Mouse (Mus musculus): ENCODE results near the gene Asb9.

Asb9 gene

DNA sequence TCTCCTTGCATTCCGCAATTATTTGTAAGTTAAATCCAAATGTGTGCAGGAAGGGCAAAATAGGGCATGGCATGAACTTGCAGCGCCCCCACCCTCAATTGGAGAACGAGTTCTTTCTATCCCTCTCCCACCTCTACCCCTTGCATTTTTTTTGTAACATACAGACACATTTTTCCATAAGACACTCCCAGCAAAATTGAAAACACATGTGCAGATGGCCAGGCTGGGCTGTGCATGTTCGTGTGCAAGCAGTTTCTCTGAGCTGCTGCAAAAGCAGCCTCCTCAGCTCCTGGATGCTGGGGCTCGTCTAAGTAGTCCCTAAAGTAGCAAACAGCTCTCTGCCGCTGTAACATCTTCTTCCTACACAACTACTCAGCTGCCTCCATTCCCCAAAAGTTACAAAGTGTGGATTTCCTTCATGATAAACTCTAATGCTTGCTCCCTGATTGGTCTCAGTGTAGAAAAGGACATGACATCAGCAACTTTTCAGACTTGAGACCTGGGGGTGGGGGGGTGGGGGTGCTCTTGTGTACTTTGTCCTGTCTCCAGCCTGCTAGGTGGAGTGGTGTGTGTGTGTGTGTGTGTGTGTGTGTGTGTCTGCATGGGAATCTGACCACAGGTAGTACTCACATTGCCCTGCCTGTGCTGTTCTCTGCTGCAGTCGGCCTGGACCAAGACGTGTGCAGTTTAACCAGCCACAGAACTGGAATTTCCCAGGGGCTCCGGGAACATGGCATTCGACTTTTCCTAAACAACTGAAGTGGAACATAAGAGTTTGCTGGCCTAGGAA lies at the start of gene Asb9:
Gene Asb9 (plus strand): TSS at position 619 of the 790 bp plus-strand sequence.
- DNase-seq (ENCODE audit: low read depth): no peak

GRCm38 (mm10) chrX:164459205-164459878 lies 46.8 kb upstream of the Asb9 start:
- peak; percentile 41 for DNase-seq (ENCODE audit: low read depth)

- no peak for DNase-seq (ENCODE audit: low read depth)
These were observed 3.9 kb upstream of the Asb9 start for GRCm38 (mm10) chrX:164502258-164502657.

DNA sequence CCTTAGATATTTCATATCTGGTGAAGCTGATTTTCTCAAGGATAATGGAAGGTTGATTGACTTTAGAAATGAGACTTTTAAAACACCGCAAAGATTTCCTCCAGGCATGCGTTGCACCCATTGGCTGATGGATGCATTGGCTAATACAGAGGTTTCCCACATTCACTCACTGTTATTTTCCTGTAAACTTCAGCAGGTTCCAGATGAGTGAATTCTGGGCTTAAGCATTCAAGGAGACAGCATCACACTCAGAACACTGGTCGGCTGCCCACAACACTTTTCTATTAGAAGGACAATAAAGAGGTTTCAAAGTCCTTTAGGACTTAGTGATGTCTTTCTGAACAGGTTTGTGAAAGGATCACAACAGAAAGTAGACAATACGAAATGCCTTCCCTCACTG lies 941 bp downstream of the Asb9 start:
- DNase-seq (ENCODE audit: low read depth): no peak

DNA sequence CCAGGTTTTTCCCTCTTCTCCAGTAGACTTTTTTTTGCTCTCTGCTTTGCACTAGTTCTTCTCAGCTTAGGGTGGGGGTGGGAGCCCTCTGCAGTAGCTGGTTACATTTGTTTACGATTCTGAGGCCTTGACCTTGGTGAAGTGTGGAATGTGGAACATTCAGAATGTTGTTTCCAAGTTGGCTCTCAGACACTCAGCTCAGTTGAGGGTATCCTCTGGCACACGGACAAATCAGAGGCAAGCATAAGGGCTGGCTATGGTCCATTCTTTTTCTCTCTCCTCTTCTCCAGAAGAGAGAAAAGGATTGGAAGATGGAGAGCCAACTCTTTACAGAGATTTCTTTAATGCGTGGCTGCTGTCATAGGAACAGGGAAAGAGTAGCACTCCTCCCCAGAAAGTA lies 2.6 kb downstream of the Asb9 start:
- no peak for DNase-seq (ENCODE audit: low read depth)

DNA sequence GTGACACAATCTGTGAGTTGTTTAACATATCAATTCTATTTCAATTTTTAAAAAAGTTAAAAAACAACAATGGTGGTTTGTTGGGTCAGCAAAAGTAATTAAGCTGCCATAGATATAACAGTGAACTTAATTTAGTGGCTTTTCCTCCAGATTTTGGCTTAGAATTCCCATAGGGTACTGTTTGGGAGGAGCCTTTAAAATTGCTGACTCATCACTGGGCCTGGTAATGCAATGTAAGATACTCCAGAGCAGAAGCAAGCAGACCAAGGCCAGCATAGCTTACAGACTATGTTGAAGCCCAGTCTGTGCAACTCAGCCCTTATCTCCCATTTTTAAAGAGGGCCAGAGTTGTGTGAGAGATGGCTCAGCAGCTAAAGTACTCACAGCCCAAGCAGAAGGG lies 16.0 kb downstream of the Asb9 start:
- DNase-seq (ENCODE audit: low read depth): no peak

DNA sequence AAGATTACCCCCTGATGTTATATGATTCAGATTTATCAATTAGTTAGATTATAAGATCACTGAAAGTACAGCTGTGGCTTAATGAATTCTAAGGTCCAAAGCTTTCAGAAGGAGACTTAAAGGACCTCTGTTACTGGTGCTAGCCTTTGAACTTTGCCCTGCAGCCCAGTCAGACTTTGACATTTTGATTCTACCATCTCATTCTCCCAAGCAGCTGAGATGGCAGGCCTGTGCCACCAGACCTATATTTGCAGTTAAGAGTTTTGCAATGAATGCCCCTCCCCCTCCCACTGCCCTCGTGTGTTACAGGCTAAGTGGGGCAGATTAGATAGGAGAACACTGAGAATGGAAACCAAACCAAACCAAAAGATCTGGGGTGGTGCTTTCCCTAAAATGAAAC lies 20.4 kb downstream of the Asb9 start:
- DNase-seq (ENCODE audit: low read depth): no peak

GRCm38 (mm10) chrX:164541436-164542317 lies 35.5 kb downstream of the Asb9 start:
- DNase-seq (ENCODE audit: low read depth): peak; percentile 56

DNA sequence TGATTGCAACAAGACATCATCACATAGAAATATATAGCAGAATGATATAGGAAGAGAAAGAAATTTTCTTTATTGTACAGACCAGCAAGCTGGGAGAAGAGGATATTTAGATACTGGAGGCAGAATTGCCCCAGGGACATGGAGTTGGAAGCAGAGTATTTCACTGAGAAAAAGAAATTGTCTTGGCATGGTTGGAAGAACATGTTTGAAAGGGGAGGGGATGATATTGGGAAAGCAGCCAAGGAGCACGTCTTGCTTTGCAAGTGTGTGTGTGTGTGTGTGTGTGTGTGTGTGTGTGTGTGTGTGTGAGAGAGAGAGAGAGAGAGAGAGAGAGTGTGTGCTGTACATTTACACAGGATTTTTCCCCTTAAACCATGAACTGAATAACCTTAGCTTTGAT lies 64.1 kb downstream of the Asb9 start:
- DNase-seq (ENCODE audit: low read depth): no peak

GRCm38 (mm10) chrX:164576967-164577366 lies 70.8 kb downstream of the Asb9 start:
- DNase-seq (ENCODE audit: low read depth): no peak

Measured in 416B (cell line).